Mouse (Mus musculus) left cerebral cortex, adult 11 months (tissue): ENCODE results near the gene Lss.

Source experiments
- DNase-seq: peaks from one replicate; pipeline ENCODE4 v3.0.0; 2022; ENCODE audit warnings: low spot score

Lss gene

DNA sequence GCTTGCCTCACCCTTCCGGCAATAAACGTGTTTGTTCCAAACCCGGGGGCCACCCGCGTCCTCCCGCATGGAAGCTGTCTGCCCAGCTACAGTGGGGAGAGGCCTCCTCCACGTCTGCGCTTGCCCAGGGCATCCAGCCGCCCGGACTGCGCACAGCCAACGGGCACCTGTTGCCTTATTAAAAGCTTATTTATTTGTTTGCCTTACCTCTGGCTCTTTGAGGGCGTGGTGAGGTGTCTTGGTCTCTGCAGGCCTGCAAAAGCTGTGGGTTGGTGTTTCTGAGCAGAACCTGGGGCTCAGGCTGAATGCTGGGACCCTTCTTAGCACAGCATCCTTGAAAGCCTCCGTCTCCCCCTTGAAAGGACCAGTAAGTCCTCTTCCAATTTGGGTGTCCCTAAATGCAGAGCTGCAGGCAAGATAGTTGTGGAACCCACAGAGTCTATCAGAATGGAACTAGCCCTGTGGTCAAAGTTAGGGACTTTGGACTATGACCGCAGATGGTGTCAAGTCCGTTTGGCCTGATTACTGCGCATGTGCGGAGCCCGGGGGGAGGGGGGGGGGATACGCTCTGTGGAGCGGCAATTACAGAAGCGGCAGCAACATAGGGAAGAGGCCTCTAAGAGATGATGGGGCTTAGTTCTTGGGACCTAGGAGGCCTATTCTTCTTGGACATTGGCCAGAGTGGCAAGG is 38.8 kb downstream of the Lss start:
- no peak for DNase-seq

DNA sequence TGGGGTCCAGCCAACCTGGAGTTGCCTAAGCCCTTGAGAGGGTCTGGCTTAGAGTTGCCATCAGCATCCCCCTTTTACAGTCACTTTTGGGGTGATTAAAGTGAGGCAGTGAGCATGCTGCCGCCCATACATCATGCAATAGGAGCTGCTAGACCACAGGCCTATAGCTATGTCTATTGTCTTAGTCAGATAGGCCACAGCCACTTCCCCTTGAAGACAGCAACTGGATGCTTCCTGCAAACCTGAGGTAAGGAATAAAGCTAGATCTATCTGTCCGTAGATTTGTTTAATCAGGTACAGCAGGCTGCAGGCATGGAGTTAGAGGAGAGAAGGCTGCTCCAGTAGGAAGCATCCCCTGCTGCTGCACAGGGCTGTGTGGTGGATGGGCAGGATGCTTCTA is 39.7 kb downstream of the Lss start:
- no peak for DNase-seq

DNA sequence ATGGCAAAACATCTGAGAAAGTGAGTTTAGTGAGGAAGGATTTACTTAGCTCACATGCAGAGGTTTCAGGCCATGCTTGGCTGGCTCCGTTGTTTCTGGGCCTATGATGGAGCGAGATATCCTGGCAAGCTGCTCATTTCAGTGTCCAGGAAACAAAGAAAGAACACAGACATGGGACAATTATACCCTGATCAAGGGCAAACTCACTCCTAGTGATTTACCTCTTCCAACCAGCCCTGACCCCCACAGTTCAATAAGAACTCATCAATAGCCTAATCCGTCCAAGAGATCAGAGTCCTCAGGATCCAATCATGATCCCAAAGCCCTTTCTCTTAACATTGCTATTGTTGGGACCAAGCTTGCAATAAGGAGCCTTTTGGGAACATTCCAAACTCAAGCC is 40.8 kb downstream of the Lss start:
- no peak for DNase-seq

DNA sequence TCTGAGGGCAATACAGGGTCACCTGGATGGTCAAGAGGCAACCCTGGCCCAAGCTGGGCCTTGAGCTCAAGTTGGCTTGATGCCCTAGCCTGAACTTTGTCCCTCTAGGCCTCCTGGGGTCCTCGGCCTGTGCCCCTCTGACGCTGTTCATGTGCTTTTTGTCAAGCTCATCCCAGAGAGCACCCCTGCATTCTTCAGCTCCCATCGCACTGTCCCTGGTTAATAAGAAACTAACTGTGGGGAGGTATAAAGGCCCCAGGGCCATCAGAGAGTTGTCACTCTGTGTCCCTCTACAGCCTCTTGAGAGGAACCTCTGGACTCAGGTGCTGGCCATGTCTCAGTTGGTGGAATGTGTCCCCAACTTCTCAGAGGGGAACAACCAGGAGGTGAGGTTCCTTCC is 44.0 kb downstream of the Lss start, which contains the start of gene Ftcd:
Gene Ftcd, plus strand, starts transcription at position 275 of the 400 bp plus-strand sequence.
- no peak for DNase-seq

DNA sequence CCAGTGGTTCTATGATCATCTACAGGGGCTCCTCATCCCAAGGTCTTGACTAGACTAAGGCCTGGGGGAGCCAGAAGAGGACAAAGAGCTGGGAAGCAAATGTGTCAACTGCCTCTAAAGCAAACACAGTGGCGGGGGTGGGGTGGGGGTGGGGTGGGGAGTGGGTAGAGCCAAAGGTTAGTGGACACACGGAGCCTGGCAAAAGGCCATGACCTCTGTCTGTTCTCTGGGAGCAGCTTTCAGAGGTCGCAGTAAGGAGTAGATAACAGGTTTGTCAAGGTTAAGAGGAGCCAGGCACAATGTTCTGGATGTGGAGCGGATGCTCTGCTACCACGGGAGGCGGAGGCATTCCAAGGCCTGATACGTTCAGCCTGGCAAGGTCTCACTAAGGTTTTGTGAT is 45.5 kb downstream of the Lss start:
- DNase-seq, result no peak

DNA sequence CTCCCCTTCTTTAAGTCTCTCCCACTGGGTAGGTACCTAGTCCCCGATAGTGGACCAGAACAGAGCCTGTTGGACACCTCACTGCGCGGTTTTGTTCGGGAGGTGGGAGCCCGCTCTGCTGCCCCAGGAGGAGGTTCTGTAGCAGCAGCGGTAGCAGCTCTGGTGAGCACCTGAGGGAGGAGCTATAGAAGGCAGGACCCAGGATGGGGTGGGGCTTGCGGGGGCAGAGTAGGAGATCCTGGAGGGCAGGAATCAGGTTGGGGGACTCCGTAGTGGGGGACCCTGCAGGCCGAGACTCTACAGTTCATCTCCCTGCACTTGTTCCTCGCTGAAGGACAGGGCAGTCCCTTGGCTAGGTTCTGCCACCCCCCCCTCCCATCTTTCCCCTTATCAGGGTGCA is 52.8 kb downstream of the Lss start:
- DNase-seq, result no peak

DNA sequence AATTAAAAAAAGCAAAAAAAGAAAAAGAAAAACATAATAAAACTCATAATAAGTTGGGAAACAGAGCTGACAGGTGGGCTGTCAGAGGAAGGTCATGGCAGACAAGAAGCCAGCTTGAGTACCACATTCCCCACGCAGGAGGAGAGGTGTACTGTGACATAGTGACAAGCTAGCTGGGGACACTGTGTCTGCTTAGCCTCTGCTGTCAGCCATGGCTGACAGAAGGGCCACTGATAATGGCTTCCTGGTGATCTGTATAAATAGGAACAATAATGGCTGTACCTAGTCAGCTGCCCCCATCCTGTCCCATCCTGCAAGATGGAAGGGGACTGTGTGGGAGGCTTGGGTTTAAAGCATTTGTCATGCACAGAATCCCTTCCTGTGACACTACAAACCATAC is 54.8 kb downstream of the Lss start:
- DNase-seq, result no peak

DNA sequence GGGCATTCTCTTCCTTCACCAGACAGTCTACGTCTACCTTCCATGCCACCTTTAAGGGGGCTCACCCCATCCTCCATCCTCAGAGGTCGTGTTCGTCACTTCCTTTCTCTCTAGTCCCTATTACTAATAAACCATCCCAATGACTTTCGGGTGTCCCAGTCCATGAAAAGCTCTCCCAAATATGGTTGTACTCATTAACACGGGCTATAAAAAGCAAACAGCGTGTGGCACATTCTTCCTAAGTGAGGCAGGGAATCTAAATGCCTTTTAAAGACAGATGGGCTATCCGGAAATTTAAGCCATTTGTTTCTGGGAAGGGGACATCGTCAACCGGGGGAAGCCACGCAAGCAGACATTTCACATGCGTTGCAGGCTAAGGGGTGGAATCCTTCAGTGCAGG is 58.8 kb downstream of the Lss start:
- DNase-seq, result no peak

DNA sequence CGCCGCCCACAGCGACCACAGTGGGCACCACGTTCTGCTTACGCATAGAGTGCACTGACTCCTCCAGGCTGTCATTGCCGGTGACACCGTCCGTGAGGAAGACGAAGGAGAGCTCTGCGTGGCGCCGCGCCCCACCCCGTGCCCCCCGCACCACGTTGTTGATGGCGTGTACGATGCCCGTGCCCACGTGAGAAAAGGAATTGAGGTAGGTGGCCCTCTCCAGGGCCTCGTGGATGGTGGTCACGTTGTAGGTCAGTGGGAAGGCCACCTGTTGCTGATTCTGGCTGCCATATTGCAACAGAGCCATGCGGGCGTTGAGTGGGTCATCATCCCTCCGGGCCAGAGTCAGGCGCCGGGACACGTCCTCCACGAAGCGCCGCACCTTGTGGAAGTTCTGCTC is 65.0 kb downstream of the Lss start:
- no peak for DNase-seq

DNA sequence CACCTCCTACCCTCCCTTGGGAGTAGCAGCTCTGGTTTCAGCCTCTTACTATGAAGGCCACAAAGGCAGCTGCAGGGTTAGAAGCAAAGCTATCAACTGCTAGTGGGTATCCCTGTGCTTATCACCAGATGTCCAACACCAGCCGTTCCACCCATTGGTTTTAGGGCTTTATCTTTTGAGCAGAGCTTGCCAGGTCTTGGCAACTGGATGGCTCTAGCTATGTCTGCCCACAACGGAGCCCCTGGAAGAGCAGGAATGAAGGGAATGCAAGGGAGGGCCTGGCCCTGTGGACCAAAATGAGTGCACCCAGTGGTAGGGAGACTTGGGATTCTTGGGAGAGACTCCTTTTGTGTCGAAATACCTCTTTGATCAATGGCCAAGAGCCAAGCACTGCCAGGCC is 71.3 kb downstream of the Lss start:
- DNase-seq, result no peak
